Mouse (Mus musculus): Measurements from ENCODE around the gene Gm32742.
A peak's percentile ranks its signal among the peaks of the same experiment; 100 is the strongest.

Gm32742 gene

DNA sequence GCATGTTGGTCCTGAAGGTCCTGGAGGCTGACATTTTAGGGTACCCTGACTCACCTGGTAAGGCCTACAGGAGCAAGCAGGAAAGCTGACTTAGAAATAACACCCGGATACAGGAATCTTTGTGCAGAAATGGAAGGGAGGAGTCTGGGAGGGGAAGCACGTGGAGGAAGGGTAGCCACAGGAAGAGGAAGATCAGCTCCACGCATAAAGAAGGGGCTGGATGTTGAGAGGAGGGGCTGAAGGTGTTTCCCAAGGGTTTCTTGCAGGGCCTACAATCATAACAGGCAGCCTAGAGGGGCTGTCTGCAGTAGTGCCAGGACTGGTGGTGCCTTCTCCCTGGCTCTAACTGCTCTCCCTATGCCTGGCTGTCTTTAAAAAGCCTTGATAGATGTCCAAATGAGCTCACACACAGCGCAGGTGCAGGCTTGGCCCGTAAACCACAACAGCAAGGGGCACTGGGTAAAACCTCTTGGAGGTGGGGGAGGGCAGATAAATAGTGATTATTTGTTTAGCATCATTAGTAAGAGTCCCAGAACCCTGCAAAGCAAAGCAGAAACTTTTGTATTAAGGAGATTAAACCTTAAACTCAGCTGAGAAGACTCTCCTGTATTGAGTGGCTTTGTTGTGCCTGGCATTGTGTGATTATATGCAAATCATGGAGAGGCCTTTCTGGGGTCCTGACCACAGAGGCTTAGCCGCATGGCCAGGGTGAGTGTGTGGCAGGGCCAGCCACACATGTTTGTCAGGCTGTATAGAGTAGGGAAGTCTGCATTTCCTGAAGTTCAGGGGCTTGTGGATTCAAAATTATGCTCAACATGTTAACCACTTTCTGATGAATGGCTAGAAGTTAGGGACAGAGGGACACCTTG is at the start of gene Gm32742:
Gene Gm32742 (minus strand): TSS at position 206 of the 869 bp plus-strand sequence.
- DNase-seq (ENCODE audit: low read depth, low spot score), result peak; percentile 91

GRCm38 (mm10) chr9:51213729-51214237 is 48.5 kb upstream of the Gm32742 start:
- DNase-seq (ENCODE audit: low read depth, low spot score), result no peak

- DNase-seq (ENCODE audit: low read depth, low spot score), result peak; percentile 95
These were observed 47.9 kb upstream of the Gm32742 start, which contains the start of gene Pou2af1 for GRCm38 (mm10) chr9:51213023-51213728. Gene Pou2af1, plus strand, starts transcription at chr9:51213708.

DNA sequence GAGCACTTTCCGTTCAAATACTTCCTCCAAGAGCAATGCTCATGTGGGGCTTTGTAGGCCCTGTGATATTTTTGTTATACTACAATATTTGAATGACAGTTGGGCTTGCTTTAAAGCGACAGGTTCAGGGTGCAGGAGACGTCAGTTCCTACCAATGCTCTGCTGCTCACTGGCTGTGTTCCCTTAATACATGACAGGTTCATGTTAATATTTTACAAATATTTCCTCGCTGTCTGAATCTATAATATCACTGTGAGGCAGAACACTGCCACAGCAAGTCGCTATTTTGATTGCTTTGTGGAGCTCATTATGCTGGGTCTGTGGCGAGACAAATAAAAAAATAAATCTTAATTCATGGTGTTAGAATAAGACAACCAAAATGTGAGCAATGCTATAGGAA is 45.9 kb upstream of the Gm32742 start:
- no peak for DNase-seq (ENCODE audit: low read depth, low spot score)

GRCm38 (mm10) chr9:51208974-51209332 is 43.6 kb upstream of the Gm32742 start:
- DNase-seq (ENCODE audit: low read depth, low spot score), result no peak

- peak; percentile 80 for DNase-seq (ENCODE audit: low read depth, low spot score)
These were observed 29.5 kb upstream of the Gm32742 start for GRCm38 (mm10) chr9:51194790-51195189.

- no peak for DNase-seq (ENCODE audit: low read depth, low spot score)
These were observed 25.3 kb upstream of the Gm32742 start for GRCm38 (mm10) chr9:51190655-51191054.

GRCm38 (mm10) chr9:51185871-51186270 is 20.6 kb upstream of the Gm32742 start:
- DNase-seq (ENCODE audit: low read depth, low spot score), result no peak

GRCm38 (mm10) chr9:51185386-51185785 is 20.1 kb upstream of the Gm32742 start:
- no peak for DNase-seq (ENCODE audit: low read depth, low spot score)

GRCm38 (mm10) chr9:51182716-51183710 is 17.7 kb upstream of the Gm32742 start:
- DNase-seq (ENCODE audit: low read depth, low spot score), result peak; percentile 95

DNA sequence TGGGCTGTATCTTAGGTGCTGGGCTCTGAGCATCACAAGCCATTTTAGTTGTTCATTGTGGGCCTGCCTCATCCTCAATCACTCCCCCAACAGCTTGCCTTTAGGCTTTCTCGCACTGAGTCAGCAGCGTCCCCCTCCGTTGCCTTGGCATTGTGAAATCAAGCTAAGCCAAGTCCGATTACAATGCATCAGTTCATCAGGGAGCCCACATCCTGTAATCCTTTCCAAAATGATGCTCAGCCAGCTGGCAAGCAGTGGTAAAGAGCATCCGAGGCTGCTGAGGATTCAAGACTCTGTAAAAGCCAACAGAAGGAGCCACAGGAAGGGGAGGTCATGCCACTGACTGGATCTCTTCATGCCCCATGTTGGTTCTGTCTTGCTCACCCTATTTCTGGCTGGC is 15.3 kb upstream of the Gm32742 start:
- no peak for DNase-seq (ENCODE audit: low read depth, low spot score)

GRCm38 (mm10) chr9:51178297-51178696 is 13.0 kb upstream of the Gm32742 start:
- peak; percentile 63 for DNase-seq (ENCODE audit: low read depth, low spot score)

DNA sequence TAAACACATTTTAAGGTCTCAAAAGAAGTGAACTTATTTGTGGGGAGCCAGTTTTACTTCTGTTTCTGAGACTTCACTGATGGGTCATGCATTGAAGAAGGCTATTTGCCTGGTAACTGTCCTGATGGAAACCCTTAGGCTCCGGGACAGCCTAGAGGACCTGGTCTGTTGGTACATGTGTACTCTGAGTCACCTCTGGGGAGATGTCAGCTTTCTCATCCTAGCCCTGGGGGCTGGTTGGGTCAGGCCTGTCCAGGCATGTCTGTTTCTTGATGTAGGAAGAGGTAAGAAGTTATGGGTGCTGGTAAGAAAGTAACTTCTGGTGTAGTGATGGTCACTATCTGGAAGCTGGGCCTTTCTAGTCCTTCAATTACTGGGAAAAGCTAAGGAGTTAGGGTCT is 10.4 kb upstream of the Gm32742 start:
- DNase-seq (ENCODE audit: low read depth, low spot score), result peak; percentile 60

GRCm38 (mm10) chr9:51174890-51175464 is 9.7 kb upstream of the Gm32742 start:
- peak; percentile 64 for DNase-seq (ENCODE audit: low read depth, low spot score)

GRCm38 (mm10) chr9:51170298-51170697 is 5.0 kb upstream of the Gm32742 start:
- no peak for DNase-seq (ENCODE audit: low read depth, low spot score)

DNA sequence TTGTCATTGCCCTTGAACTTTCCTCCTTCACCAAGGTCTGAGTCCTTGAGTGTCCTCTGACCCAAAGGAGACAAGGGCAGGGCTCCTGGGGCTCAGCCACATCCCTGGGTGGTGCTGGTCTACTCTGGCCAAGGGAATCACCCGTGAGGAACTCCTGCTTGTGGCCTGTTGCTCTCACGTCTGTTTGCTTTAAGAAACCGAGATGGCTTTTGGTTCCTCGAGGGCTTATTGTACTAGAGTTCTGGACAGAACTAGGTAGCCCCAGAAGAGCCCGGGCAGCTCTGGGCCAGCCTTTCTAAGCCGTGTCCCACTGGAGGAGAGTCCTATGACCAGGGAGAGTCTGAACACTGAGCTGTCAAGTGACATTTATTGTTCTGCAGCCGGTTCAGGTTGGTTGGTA is 3.8 kb upstream of the Gm32742 start:
- peak; percentile 15 for DNase-seq (ENCODE audit: low read depth, low spot score)

GRCm38 (mm10) chr9:51168698-51169097 is 3.4 kb upstream of the Gm32742 start:
- peak; percentile 14 for DNase-seq (ENCODE audit: low read depth, low spot score)

GRCm38 (mm10) chr9:51167954-51168353 is 2.6 kb upstream of the Gm32742 start:
- DNase-seq (ENCODE audit: low read depth, low spot score), result peak; percentile 83

DNA sequence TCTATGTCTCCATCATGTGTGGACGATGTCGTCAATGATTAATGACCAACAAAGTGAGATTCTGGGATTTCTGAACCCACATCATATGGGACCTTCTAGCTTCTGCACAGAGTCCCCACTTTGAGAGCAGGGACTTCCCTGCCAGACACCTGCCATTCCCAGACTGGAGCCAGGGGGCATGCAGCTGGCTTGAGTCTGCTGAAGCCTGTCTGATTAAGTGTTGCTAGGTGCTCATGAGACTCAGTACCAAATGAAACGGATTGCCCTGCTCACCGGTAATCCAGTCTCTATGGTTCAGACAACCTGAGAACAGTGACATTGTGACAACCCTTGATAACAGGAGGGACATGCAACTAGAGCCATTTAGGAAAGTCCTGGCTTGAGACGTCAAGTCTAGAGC is 1.3 kb downstream of the Gm32742 start:
- DNase-seq (ENCODE audit: low read depth, low spot score), result peak; percentile 77

DNA sequence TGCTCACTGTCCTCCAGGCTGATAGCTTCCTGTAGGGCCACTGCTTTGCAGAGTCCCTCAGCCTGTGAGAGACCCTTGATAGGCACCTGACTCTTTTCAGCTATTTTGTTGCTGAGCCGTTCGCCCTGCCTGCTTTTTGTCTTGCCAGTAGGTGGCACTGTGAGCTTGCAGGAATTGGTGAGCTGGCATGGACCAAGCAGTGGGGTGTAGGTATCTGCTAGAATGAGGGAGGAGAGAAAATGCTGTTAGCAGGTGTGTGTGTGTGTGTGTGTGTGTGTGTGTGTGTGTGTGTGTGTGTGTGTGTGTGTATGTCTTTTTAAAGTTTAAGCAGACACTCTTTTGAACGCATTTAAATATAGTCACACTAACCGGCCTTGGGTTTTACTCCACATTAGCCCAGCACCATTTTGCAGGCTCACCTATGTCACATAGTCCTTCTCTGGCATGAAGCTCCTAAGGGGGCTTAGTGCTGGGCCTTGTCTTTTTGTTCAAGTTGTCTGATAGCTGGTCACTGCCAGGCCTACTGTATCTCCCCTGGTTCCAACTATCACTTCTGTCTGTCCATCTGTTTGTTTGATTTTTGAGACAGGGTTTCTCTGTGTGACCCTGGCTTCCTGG is 3.4 kb downstream of the Gm32742 start:
- DNase-seq (ENCODE audit: low read depth, low spot score), result peak; percentile 90
